Mouse (Mus musculus): Measurements from ENCODE around the gene Il10.

GRCm38 (mm10) chr1:131029215-131029614 is 9.6 kb downstream of the Il10 start:
- TF ChIP-seq GATA1 (IDR thresholded peaks at IDR 0.05; ENCODE audit: low read length) (no peak), TAL1 (IDR thresholded peaks at IDR 0.05; ENCODE audit: low read length) (0 out of 3 replicates have a peak, but pooled peaks have one; percentile 15)

Data from erythroblast, embryonic 14.5 days (primary cell).